Comparison of ENCODE assay signal across 19 mouse cellular contexts in genomic region chr11:20470396-20470795, GRCm38 (mm10).
"Had no signal": no experiment of that assay in that cellular context is flagged by ENCODE, and none has a peak within 500 bp of the region (broad histone marks: within the 10 kb centered on the region; RNA-seq: fewer than 3 reads in every experiment).

No protein-coding gene starts in this region.

- ATAC-seq: midbrain, embryonic 13.5 days had no signal

- H3K4me2 ChIP-seq: limb, embryonic 12.5 days; limb, embryonic 15.5 days; lung, embryonic 15.5 days; midbrain, embryonic 13.5 days; neural tube, embryonic 12.5 days; neural tube, embryonic 15.5 days; stomach, embryonic 15.5 days had no signal

- H3K27ac ChIP-seq: limb, embryonic 12.5 days; limb, embryonic 15.5 days; lung, embryonic 15.5 days; midbrain, embryonic 13.5 days; neural tube, embryonic 12.5 days; neural tube, embryonic 15.5 days; stomach, embryonic 15.5 days had no signal

- H3K4me1 ChIP-seq: limb, embryonic 15.5 days; midbrain, embryonic 13.5 days; neural tube, embryonic 12.5 days; neural tube, embryonic 15.5 days; stomach, embryonic 15.5 days had no signal

- DNase-seq: kidney, adult 11 months; kidney, adult 9 months; kidney, postnatal 14 days; kidney, postnatal 4 days; left cerebral cortex, postnatal 4 days; lung, adult 18-20 months; lung, postnatal 14 days; right cerebral cortex, adult 18-20 months; right cerebral cortex, postnatal 14 days; right cerebral cortex, postnatal 4 days; spleen, adult 18-20 months; thymus, postnatal 25 days had no signal

- H3K9me3 ChIP-seq: limb, embryonic 12.5 days; limb, embryonic 15.5 days; lung, embryonic 15.5 days; midbrain, embryonic 13.5 days; neural tube, embryonic 12.5 days; neural tube, embryonic 15.5 days; stomach, embryonic 15.5 days had no signal

- H3K36me3 ChIP-seq: limb, embryonic 12.5 days; limb, embryonic 15.5 days; lung, embryonic 15.5 days; midbrain, embryonic 13.5 days; neural tube, embryonic 12.5 days; neural tube, embryonic 15.5 days; stomach, embryonic 15.5 days had no signal

- H3K27me3 ChIP-seq: limb, embryonic 12.5 days; limb, embryonic 15.5 days; lung, embryonic 15.5 days; midbrain, embryonic 13.5 days; neural tube, embryonic 12.5 days; neural tube, embryonic 15.5 days; stomach, embryonic 15.5 days had no signal

- H3K9ac ChIP-seq: limb, embryonic 12.5 days; limb, embryonic 15.5 days; lung, embryonic 15.5 days; midbrain, embryonic 13.5 days; neural tube, embryonic 12.5 days; neural tube, embryonic 15.5 days; stomach, embryonic 15.5 days had no signal

- H3K4me3 ChIP-seq: limb, embryonic 12.5 days; limb, embryonic 15.5 days; lung, embryonic 15.5 days; midbrain, embryonic 13.5 days; neural tube, embryonic 12.5 days; neural tube, embryonic 15.5 days; stomach, embryonic 15.5 days had no signal
